Mouse (Mus musculus) hindbrain, embryonic 14.5 days (tissue): ENCODE measurements around the gene Amdhd2. TPM values are rescaled to one million over a fixed set of nuclear protein-coding genes. Genes with fewer than 3 reads are reported as not detected.
"Not testable (repeated sequence)": the region's sequence is repeated elsewhere in the genome, so short reads cannot be mapped to it uniquely, and the experiment has no call there.

ENCODE experiments used
- ATAC-seq: fragments of 200-750 bp; cut with Nextera tagmentation; 2 replicates; pipeline ENCODE4 v1.8.0; 2017; ENCODE audit warnings: moderate number of reproducible peaks, mild to moderate bottlenecking, moderate TSS enrichment, moderate library complexity; ENCODE audit not compliant: low FRiP score
- DNase-seq: peaks from one replicate; pipeline ENCODE4 v3.0.0-alpha.2; 2015; ENCODE audit warnings: low spot score
- H3K27ac ChIP-seq: fragments of 300-500 bp; sonication (generic); 2 replicates; pipeline ENCODE4 v1.5.1; 2014; ENCODE audit warnings: mild to moderate bottlenecking, moderate library complexity
- H3K27me3 ChIP-seq: fragments of 300-500 bp; sonication (generic); 2 replicates; pipeline ENCODE4 v1.6.1; 2014; ENCODE audit warnings: mild to moderate bottlenecking, low read length, mixed read lengths; ENCODE audit not compliant: control insufficient read depth, insufficient read depth
- H3K36me3 ChIP-seq: fragments of 300-500 bp; sonication (generic); replicated peaks from 2 replicates; pipeline ENCODE4 v1.6.1; 2014; ENCODE audit not compliant: control insufficient read depth, insufficient read depth
- H3K4me1 ChIP-seq: fragments of 300-500 bp; sonication (generic); replicated peaks from 2 replicates; pipeline ENCODE4 v1.6.1; 2014; ENCODE audit warnings: antibody characterized with exemption, low read length, mixed read lengths; ENCODE audit not compliant: control insufficient read depth, insufficient read depth
- H3K4me2 ChIP-seq: fragments of 300-500 bp; sonication (generic); replicated peaks from 2 replicates; pipeline ENCODE4 v1.6.1; 2014; ENCODE audit warnings: mild to moderate bottlenecking, moderate library complexity
- H3K4me3 ChIP-seq: fragments of 300-500 bp; sonication (generic); replicated peaks from 2 replicates; pipeline ENCODE4 v1.5.1; 2014; ENCODE audit warnings: mild to moderate bottlenecking, low read length
- H3K9ac ChIP-seq: fragments of 300-500 bp; sonication (generic); 2 replicates; pipeline ENCODE4 v1.6.1; 2014
- H3K9me3 ChIP-seq: fragments of 300-500 bp; sonication (generic); 2 replicates; pipeline ENCODE4 v1.6.1; 2016; ENCODE audit warnings: low read length; ENCODE audit not compliant: control insufficient read depth
- WGBS: fragments of 180-500 bp; shearing (Covaris S2); extraction: QIAGEN DNeasy Blood & Tissue Kit; methylation state at CpG from one replicate; pipeline ENCODE4 v1.1.7; 2014; 5-methylcytosine and 5-hydroxymethylcytosine counted together
- polyA plus RNA-seq: library from polyadenylated mRNA; unstranded; fragments of >200 nt; fragmentation: Nextera tagmentation; extraction: Ambion mirVana; gene quantifications from 2 replicates; pipeline ENCODE4 v1.2.1, GENCODE M21; 2014

The Amdhd2 gene
- polyA plus RNA-seq, 1 experiment from 2014 or later: 30.6 TPM

- no peaks in the 10 kb centered on the region for H3K27me3 ChIP-seq
- no peaks in the 10 kb centered on the region for H3K9me3 ChIP-seq
- DNase-seq (no peak), ATAC-seq (no peak)
- no peak overlapping the region for H3K4me3 ChIP-seq
- H3K4me1 ChIP-seq: peaks cover 3% of the 10 kb centered on the region; the same call in 1 of the 2 replicates
- no peak overlapping the region for H3K9ac ChIP-seq
- no peak overlapping the region for H3K27ac ChIP-seq
- no peaks in the 10 kb centered on the region for H3K36me3 ChIP-seq
- H3K4me2 ChIP-seq: no peak overlapping the region
These were observed 29.5 kb downstream of the Amdhd2 start for GRCm38 (mm10) chr17:24134062-24134461.

GRCm38 (mm10) chr17:24132919-24133318, 30.6 kb downstream of the Amdhd2 start:
- H3K27me3 ChIP-seq, H3K9me3 ChIP-seq, DNase-seq, H3K4me1 ChIP-seq, H3K27ac ChIP-seq, H3K9ac ChIP-seq, H3K4me2 ChIP-seq, ATAC-seq, H3K36me3 ChIP-seq, H3K4me3 ChIP-seq: not testable (repeated sequence)
- WGBS: 93% methylated on average over 4 of the region's 4 CpGs

GRCm38 (mm10) chr17:24131570-24131969, 32.0 kb downstream of the Amdhd2 start:
- Histone ChIP-seq H3K27me3 (no peaks in the 10 kb centered on the region), H3K4me1 (no peaks in the 10 kb centered on the region), H3K36me3 (no peaks in the 10 kb centered on the region), H3K27ac (no peak overlapping the region), H3K4me2 (no peak overlapping the region), H3K9ac (no peak overlapping the region), H3K4me3 (no peak overlapping the region), H3K9me3 (no peaks in the 10 kb centered on the region)
- no peak for ATAC-seq
- 87% methylated on average over 3 of the region's 3 CpGs for WGBS
- DNase-seq: no peak

- not testable (repeated sequence) for H3K9me3 ChIP-seq, H3K27me3 ChIP-seq, ATAC-seq, H3K27ac ChIP-seq, H3K4me3 ChIP-seq, H3K9ac ChIP-seq, H3K4me2 ChIP-seq, H3K4me1 ChIP-seq, H3K36me3 ChIP-seq, DNase-seq
- WGBS: 96% methylated on average over 4 of the region's 4 CpGs
These were observed 34.3 kb downstream of the Amdhd2 start for GRCm38 (mm10) chr17:24129246-24129645.

- Histone ChIP-seq H3K27ac (no peak overlapping the region), H3K4me3 (no peak overlapping the region), H3K4me2 (no peak overlapping the region), H3K36me3 (no peaks in the 10 kb centered on the region), H3K9me3 (no peaks in the 10 kb centered on the region), H3K4me1 (no peaks in the 10 kb centered on the region), H3K27me3 (no peaks in the 10 kb centered on the region), H3K9ac (no peak overlapping the region)
- WGBS: 97% methylated on average over 1 of the region's 1 CpGs
- no peak for ATAC-seq
- DNase-seq: no peak
These were observed 36.0 kb downstream of the Amdhd2 start for GRCm38 (mm10) chr17:24127592-24127991.

- no peaks in the 10 kb centered on the region for H3K27me3 ChIP-seq
- DNase-seq: no peak
- H3K4me2 ChIP-seq: no peak overlapping the region
- no peaks in the 10 kb centered on the region for H3K9me3 ChIP-seq
- 84% methylated on average over 3 of the region's 3 CpGs for WGBS
- no peak overlapping the region for H3K4me3 ChIP-seq
- H3K27ac ChIP-seq: no peak overlapping the region
- no peak overlapping the region for H3K9ac ChIP-seq
- H3K4me1 ChIP-seq: no peaks in the 10 kb centered on the region
- no peak for ATAC-seq
- H3K36me3 ChIP-seq: no peaks in the 10 kb centered on the region
These were observed 36.8 kb downstream of the Amdhd2 start for GRCm38 (mm10) chr17:24126801-24127200.

GRCm38 (mm10) chr17:24119446-24119845, 44.1 kb downstream of the Amdhd2 start:
- H3K4me3 ChIP-seq: no peak overlapping the region
- H3K4me2 ChIP-seq: no peak overlapping the region
- H3K9me3 ChIP-seq: no peaks in the 10 kb centered on the region
- 88% methylated on average over 3 of the region's 3 CpGs for WGBS
- no peaks in the 10 kb centered on the region for H3K4me1 ChIP-seq
- ATAC-seq (no peak), DNase-seq (no peak)
- H3K27ac ChIP-seq: no peak overlapping the region
- H3K9ac ChIP-seq: no peak overlapping the region
- H3K27me3 ChIP-seq: no peaks in the 10 kb centered on the region
- H3K36me3 ChIP-seq: no peaks in the 10 kb centered on the region

- H3K36me3 ChIP-seq: peaks cover 28% of the 10 kb centered on the region
- no peak overlapping the region for H3K4me2 ChIP-seq
- WGBS: 87% methylated on average over 4 of the region's 4 CpGs
- no peaks in the 10 kb centered on the region for H3K27me3 ChIP-seq
- DNase-seq: no peak
- ATAC-seq: no peak
- no peak overlapping the region for H3K27ac ChIP-seq
- no peaks in the 10 kb centered on the region for H3K4me1 ChIP-seq
- no peaks in the 10 kb centered on the region for H3K9me3 ChIP-seq
- no peak overlapping the region for H3K9ac ChIP-seq
- no peak overlapping the region for H3K4me3 ChIP-seq
These were observed 50.5 kb downstream of the Amdhd2 start for GRCm38 (mm10) chr17:24113031-24113430.

GRCm38 (mm10) chr17:24111256-24111655, 52.3 kb downstream of the Amdhd2 start:
- no peaks in the 10 kb centered on the region for H3K9me3 ChIP-seq
- H3K36me3 ChIP-seq: peaks cover 44% of the 10 kb centered on the region
- DNase-seq (no peak), ATAC-seq (no peak)
- H3K4me3 ChIP-seq: no peak overlapping the region
- no peak overlapping the region for H3K27ac ChIP-seq
- H3K9ac ChIP-seq: no peak overlapping the region
- H3K4me1 ChIP-seq: no peaks in the 10 kb centered on the region
- H3K27me3 ChIP-seq: no peaks in the 10 kb centered on the region
- 97% methylated on average over 1 of the region's 1 CpGs for WGBS
- no peak overlapping the region for H3K4me2 ChIP-seq

GRCm38 (mm10) chr17:24108896-24109295, 54.7 kb downstream of the Amdhd2 start:
- H3K4me2 ChIP-seq: no peak overlapping the region
- no peaks in the 10 kb centered on the region for H3K9me3 ChIP-seq
- H3K4me1 ChIP-seq: no peaks in the 10 kb centered on the region
- peaks cover 56% of the 10 kb centered on the region for H3K36me3 ChIP-seq
- H3K4me3 ChIP-seq: no peak overlapping the region
- no peak overlapping the region for H3K27ac ChIP-seq
- H3K27me3 ChIP-seq: no peaks in the 10 kb centered on the region
- ATAC-seq: no peak
- no peak overlapping the region for H3K9ac ChIP-seq
- 88% methylated on average over 1 of the region's 1 CpGs for WGBS
- DNase-seq: no peak
